8 mouse cellular contexts compared by ENCODE assay signal in the genomic region with DNA sequence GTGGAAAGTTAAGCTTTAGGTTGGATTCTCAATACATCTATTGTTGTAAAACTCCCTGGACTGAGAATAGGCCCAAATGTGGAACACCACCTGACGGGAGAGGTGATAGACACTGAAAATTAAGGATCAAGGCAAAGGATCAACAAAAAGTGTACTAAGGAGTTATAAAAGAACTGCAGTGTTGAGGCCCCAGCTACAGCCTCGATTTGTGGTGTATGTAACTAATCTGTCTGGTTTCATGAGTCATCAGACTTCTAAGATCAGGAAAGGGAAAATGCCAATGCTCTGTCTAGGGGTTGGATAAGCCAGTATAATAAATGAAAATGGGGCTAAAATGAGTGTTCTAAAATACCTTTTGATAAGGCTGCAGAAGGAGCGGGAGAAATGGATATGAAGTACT. TPM values are rescaled to one million over a fixed set of nuclear protein-coding genes. Genes with fewer than 3 reads are reported as not detected.
DNase-seq lines count a peak whose midpoint lies in the region; ATAC-seq and TF ChIP-seq lines count a peak whose summit lies in the region.

No protein-coding gene starts in this region.

- peaks cover 2 to 39% of the 10 kb centered on the region in 2 experiments; a peak in 2 of 4 replicates for H3K4me1 ChIP-seq in heart, embryonic 14.5 days (ENCODE audit: control insufficient read depth in 2 of 2, insufficient read depth in 2 of 2, low read length in 2 of 2)
- peaks cover 0 to 4% of the 10 kb centered on the region in 2 experiments; a peak in 2 of 4 replicates for H3K4me1 ChIP-seq in ES-E14 (ENCODE audit: control insufficient read depth in 2 of 2, insufficient read depth in 2 of 2, low read length in 2 of 2, poor library complexity in 1 of 2)
- peaks cover 24% of the 10 kb centered on the region for H3K4me1 ChIP-seq in forebrain, embryonic 14.5 days (ENCODE audit: control insufficient read depth, insufficient read depth, low read length)

- no peak for DNase-seq in heart, postnatal 10 days
- no peak for DNase-seq in ES-E14 (ENCODE audit: low read depth, low spot score)
- DNase-seq in forebrain, embryonic 14.5 days (ENCODE audit: low spot score), result no peak
- DNase-seq in spleen, postnatal 36 days (ENCODE audit: low spot score in 2 of 2), result no peak
- DNase-seq in layer of hippocampus, adult 9-11 months, result no peak
- DNase-seq in right cerebral cortex, adult 18-20 months, result no peak

- no peak for ATAC-seq in heart, embryonic 14.5 days (ENCODE audit: insufficient number of reproducible peaks, insufficient read depth, low FRiP score, low read depth)
- ATAC-seq in forebrain, embryonic 14.5 days, result no peak

- H3K79me2 ChIP-seq in macrophage (ENCODE audit: inconsistent target), result peaks cover 83% of the 10 kb centered on the region

- 20% methylated on average over 3 of the region's 3 CpGs for WGBS in heart, embryonic 14.5 days
- 19% methylated on average over 3 of the region's 3 CpGs for WGBS in forebrain, embryonic 14.5 days
- 14% methylated on average over 3 of the region's 3 CpGs for WGBS in macrophage (ENCODE audit: missing documents)

- in situ Hi-C loops in ES-E14 (cut with MboI; ENCODE audit: low sequenced_read_pairs in 2 of 2, unreplicated experiment in 2 of 2), result no loop called here

- H3K27ac ChIP-seq in heart, embryonic 14.5 days (replicated peaks in 1 of 2; ENCODE audit: control insufficient read depth in 1 of 2, insufficient read depth in 1 of 2, low read depth in 2 of 2, low read length in 2 of 2), result peak overlapping the region; percentile 68 to 98
- H3K27ac ChIP-seq in ES-E14 (ENCODE audit: insufficient read depth, low read depth, low read length, poor library complexity, severe bottlenecking) (peak overlapping the region; percentile 100; the same call in 1 of the 2 replicates), macrophage (peak overlapping the region; percentile 93)
- 0 out of 2 replicates have a peak overlapping the region, but pooled peaks have one; percentile 100 for H3K27ac ChIP-seq in forebrain, embryonic 14.5 days (ENCODE audit: low read depth, low read length)

- peak overlapping the region; percentile 100 for H3K9ac ChIP-seq in heart, embryonic 14.5 days (ENCODE audit: low read length)
- peak overlapping the region; percentile 100; the same call in 1 of the 2 replicates for H3K9ac ChIP-seq in ES-E14 (ENCODE audit: insufficient read depth, low read depth, low read length, poor library complexity, severe bottlenecking)
- peak overlapping the region; percentile 97; the same call in 1 of the 2 replicates for H3K9ac ChIP-seq in forebrain, embryonic 14.5 days (ENCODE audit: low read length)

- H3K9me3 ChIP-seq in heart, embryonic 14.5 days (ENCODE audit: control insufficient read depth, low read length), result no peaks in the 10 kb centered on the region
- H3K9me3 ChIP-seq in ES-E14 (ENCODE audit: control insufficient read depth, insufficient read depth, low read depth, low read length), result no peaks in the 10 kb centered on the region
- H3K9me3 ChIP-seq in forebrain, embryonic 14.5 days (replicated peaks; ENCODE audit: control insufficient read depth, low read length), result no peaks in the 10 kb centered on the region

- intact Hi-C loops in heart, postnatal 10 days (cut with DNase I), result no loop called here

- peak overlapping the region; percentile 15 to 96; a peak in 3 of 4 replicates for H3K4me3 ChIP-seq in heart, embryonic 14.5 days (ENCODE audit: control insufficient read depth in 1 of 2, insufficient read depth in 1 of 2, low read depth in 1 of 2, low read length in 2 of 2)
- peak overlapping the region; percentile 60 to 100 for H3K4me3 ChIP-seq in ES-E14 (ENCODE audit: insufficient read depth in 1 of 2, low read depth in 1 of 2, low read length in 2 of 2, poor library complexity in 1 of 2, severe bottlenecking in 1 of 2)
- peak overlapping the region; percentile 98 for H3K4me3 ChIP-seq in forebrain, embryonic 14.5 days (ENCODE audit: low read depth, low read length)
- peak overlapping the region; percentile 72 for H3K4me3 ChIP-seq in macrophage (ENCODE audit: inconsistent target)

- peaks cover 9% of the 10 kb centered on the region for H3K36me3 ChIP-seq in heart, embryonic 14.5 days (ENCODE audit: control insufficient read depth, insufficient read depth, low read length)
- H3K36me3 ChIP-seq in ES-E14 (ENCODE audit: control insufficient read depth, insufficient read depth, low read length, poor library complexity, severe bottlenecking) (no peaks in the 10 kb centered on the region; the same call in 1 of the 2 replicates), macrophage (ENCODE audit: inconsistent target) (no peaks in the 10 kb centered on the region)
- H3K36me3 ChIP-seq in forebrain, embryonic 14.5 days (ENCODE audit: control insufficient read depth, insufficient read depth, low read length), result 0 out of 2 replicates have a peak, but pooled peaks cover 7% of the 10 kb centered on the region

- no peaks in the 10 kb centered on the region for H3K27me3 ChIP-seq in heart, embryonic 14.5 days (ENCODE audit: control insufficient read depth, insufficient read depth, low read length)
- H3K27me3 ChIP-seq in forebrain, embryonic 14.5 days (replicated peaks; ENCODE audit: control insufficient read depth, insufficient read depth, low read length), result no peaks in the 10 kb centered on the region

- peak overlapping the region; percentile 66 for H3K4me2 ChIP-seq in heart, embryonic 14.5 days (ENCODE audit: low read length)
- peak overlapping the region; percentile 76 for H3K4me2 ChIP-seq in forebrain, embryonic 14.5 days (ENCODE audit: low read length)

TF ChIP-seq in ES-E14, 5 proteins besides CTCF, POLR2A, EP300 and RAD21:
- no peak for TF ChIP-seq CHD2 (IDR thresholded peaks at IDR 0.05; ENCODE audit: low read depth, low read length)
- no peak for TF ChIP-seq MAFK (IDR thresholded peaks at IDR 0.05; ENCODE audit: insufficient read depth, low read depth, low read length)
- no peak for TF ChIP-seq ZC3H11A (IDR thresholded peaks at IDR 0.05; ENCODE audit: borderline replicate concordance, low read depth, low read length)
- TF ChIP-seq ZNF384 (IDR thresholded peaks at IDR 0.05; ENCODE audit: low read depth, low read length), result no peak
- TF ChIP-seq HCFC1 (IDR thresholded peaks at IDR 0.05; ENCODE audit: borderline replicate concordance, insufficient read depth, low read length), result no peak

RNA-seq across cellular contexts. Expression of a gene that starts 1.9 kb away (rescaled TPM):
- 57.0 and 59.1 TPM in 2 replicates for polyA plus RNA-seq in heart, embryonic 14.5 days (2014; fragmentation: Nextera tagmentation; extraction: Ambion mirVana)
- total RNA-seq in heart, postnatal 10 days (2021), result 10 to 100 TPM; 70.3 to 74.2 TPM
- total RNA-seq in ES-E14 (2012; rRNA removed), result 79.4 and 81.4 TPM in 2 replicates
- 44.1 and 47.6 TPM in 2 replicates for polyA plus RNA-seq in forebrain, embryonic 14.5 days (2014; fragmentation: Nextera tagmentation; extraction: Ambion mirVana)
- total RNA-seq in macrophage (2018; cell fraction: chromatin; rRNA removed), result 100 to 1,000 TPM; 348 to 591 (median 473) TPM
- 10 to 100 TPM; 36.6 to 74.0 (median 48.2) TPM for total RNA-seq in macrophage (2018; cell fraction: cytosol; rRNA removed)
- 100 to 1,000 TPM; 204 to 350 (median 274) TPM for total RNA-seq in macrophage (2018; cell fraction: nucleus; rRNA removed)
- 27.9 to 33.4 TPM (median 30.4 TPM) in 3 replicates for polyA plus RNA-seq in macrophage (2018)

RNA-seq across cellular contexts. Expression of a gene that starts 29.2 kb away (rescaled TPM):
- 30.9 and 31.1 TPM in 2 replicates for polyA plus RNA-seq in heart, embryonic 14.5 days (2014; fragmentation: Nextera tagmentation; extraction: Ambion mirVana)
- 10 to 100 TPM; 20.3 to 21.8 TPM for total RNA-seq in heart, postnatal 10 days (2021)
- 52.9 and 63.6 TPM in 2 replicates for total RNA-seq in ES-E14 (2012; rRNA removed)
- 60.1 and 60.7 TPM in 2 replicates for polyA plus RNA-seq in forebrain, embryonic 14.5 days (2014; fragmentation: Nextera tagmentation; extraction: Ambion mirVana)
- 100 to 1,000 TPM in 7 of 26 experiments, 10 to 100 TPM in 19; 33.1 to 122 (median 72.7) TPM for total RNA-seq in macrophage (2018; cell fraction: chromatin; rRNA removed)
- total RNA-seq in macrophage (2018; cell fraction: cytosol; rRNA removed), result 10 to 100 TPM; 20.9 to 50.2 (median 38.7) TPM
- total RNA-seq in macrophage (2018; cell fraction: nucleus; rRNA removed), result 100 to 1,000 TPM in 3 of 26 experiments, 10 to 100 TPM in 23; 27.5 to 104 (median 53.4) TPM
- 41.1 to 75.6 TPM (median 49.0 TPM) in 3 replicates for polyA plus RNA-seq in macrophage (2018)
